Mouse (Mus musculus) liver, embryonic 12.5 days (tissue): ENCODE data around the gene 4930518I15Rik. TPM values are rescaled to one million over a fixed set of nuclear protein-coding genes. Genes with fewer than 3 reads are reported as not detected.

Experiments used
- ATAC-seq: fragments of 200-750 bp; cut with Nextera tagmentation; 2 replicates; pipeline ENCODE4 v1.8.0; 2017; ENCODE audit warnings: moderate number of reproducible peaks, mild to moderate bottlenecking, moderate library complexity
- H3K27ac ChIP-seq: fragments of 300-500 bp; sonication (generic); 2 replicates; pipeline ENCODE4 v1.5.1; 2016; ENCODE audit warnings: mild to moderate bottlenecking
- H3K27me3 ChIP-seq: fragments of 300-500 bp; sonication (generic); replicated peaks from 2 replicates; pipeline ENCODE4 v1.6.1; 2016; ENCODE audit warnings: mild to moderate bottlenecking, moderate library complexity
- H3K36me3 ChIP-seq: fragments of 300-500 bp; sonication (generic); 2 replicates; pipeline ENCODE4 v1.6.1; 2016; ENCODE audit warnings: mild to moderate bottlenecking, moderate library complexity
- H3K4me1 ChIP-seq: fragments of 300-500 bp; sonication (generic); 2 replicates; pipeline ENCODE4 v1.6.1; 2016
- H3K4me2 ChIP-seq: fragments of 300-500 bp; sonication (generic); 2 replicates; pipeline ENCODE4 v1.6.1; 2016; ENCODE audit warnings: mild to moderate bottlenecking, moderate library complexity
- H3K4me3 ChIP-seq: fragments of 300-500 bp; sonication (generic); 2 replicates; pipeline ENCODE4 v1.5.1; 2016; ENCODE audit warnings: mild to moderate bottlenecking, moderate library complexity
- H3K9ac ChIP-seq: fragments of 300-500 bp; sonication (generic); 2 replicates; pipeline ENCODE4 v1.6.1; 2016; ENCODE audit warnings: mild to moderate bottlenecking, moderate library complexity
- H3K9me3 ChIP-seq: fragments of 300-500 bp; sonication (generic); replicated peaks from 2 replicates; pipeline ENCODE4 v1.6.1; 2016; ENCODE audit warnings: mild to moderate bottlenecking, moderate library complexity
- WGBS: fragments of 180-500 bp; shearing (Covaris S2); methylation state at CpG from one replicate; pipeline ENCODE4 v1.1.7; 2016; ENCODE audit not compliant: insufficient replicate concordance; 5-methylcytosine and 5-hydroxymethylcytosine counted together
- polyA plus RNA-seq: library from polyadenylated mRNA; unstranded; fragments of >200 nt; fragmentation: Nextera tagmentation; extraction: Ambion mirVana; gene quantifications from 2 replicates; pipeline ENCODE4 v1.2.1, GENCODE M21; 2016

Gene 4930518I15Rik
- polyA plus RNA-seq, 1 experiment from 2014 or later: 2.7 TPM

DNA sequence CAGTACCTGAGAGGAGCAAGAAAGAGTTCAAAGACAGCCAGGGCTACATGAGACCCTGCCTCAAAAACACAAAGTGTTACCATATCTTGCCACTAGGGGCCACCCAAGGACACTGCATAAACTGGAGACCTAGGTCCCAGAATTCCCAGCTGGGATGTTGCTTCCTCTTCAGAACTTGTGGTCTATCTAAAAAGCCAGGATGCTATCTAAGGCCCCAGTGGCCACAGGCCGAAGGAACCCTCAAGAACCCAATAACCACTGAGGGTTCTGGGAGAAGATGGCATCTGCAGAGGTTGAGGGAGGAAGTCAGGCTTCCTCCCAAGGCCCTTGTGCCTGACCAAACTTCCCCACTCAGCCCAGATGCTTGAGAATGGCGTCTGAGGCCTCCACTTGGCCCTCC lies 48.2 kb downstream of the 4930518I15Rik start:
- 0 out of 2 replicates have a peak, but pooled peaks cover under 1% of the 10 kb centered on the region for H3K27me3 ChIP-seq
- 13% methylated on average over 2 of the region's 2 CpGs for WGBS
- ATAC-seq: no peak
- no peak overlapping the region for H3K4me3 ChIP-seq
- no peaks in the 10 kb centered on the region for H3K9me3 ChIP-seq
- no peaks in the 10 kb centered on the region for H3K36me3 ChIP-seq
- H3K4me2 ChIP-seq: no peak overlapping the region
- no peak overlapping the region for H3K27ac ChIP-seq
- no peak overlapping the region for H3K9ac ChIP-seq
- no peaks in the 10 kb centered on the region for H3K4me1 ChIP-seq

- 50% methylated on average over 6 of the region's 6 CpGs for WGBS
- H3K9me3 ChIP-seq: no peaks in the 10 kb centered on the region
- H3K27me3 ChIP-seq: no peaks in the 10 kb centered on the region
- no peak overlapping the region for H3K4me2 ChIP-seq
- H3K4me1 ChIP-seq: peaks cover 25% of the 10 kb centered on the region
- no peak overlapping the region for H3K27ac ChIP-seq
- no peaks in the 10 kb centered on the region for H3K36me3 ChIP-seq
- no peak for ATAC-seq
- H3K4me3 ChIP-seq: no peak overlapping the region
- no peak overlapping the region for H3K9ac ChIP-seq
Observed at GRCm38 (mm10) chr2:156806886-156807285, 50.9 kb downstream of the 4930518I15Rik start.

Other genes starting within 250 kb of the 4930518I15Rik start
- 24.5 and 28.7 TPM in 2 replicates for gene Dlgap4, start 244.2 kb downstream of the 4930518I15Rik start, polyA plus RNA-seq
- 70.5 and 76.1 TPM in 2 replicates for gene Myl9, start 82.5 kb downstream of the 4930518I15Rik start, polyA plus RNA-seq
- 15.4 and 16.2 TPM in 2 replicates for gene Tgif2, start 17.9 kb downstream of the 4930518I15Rik start, polyA plus RNA-seq
- 250 and 266 TPM in 2 replicates for gene Rab5if, start 5.2 kb upstream of the 4930518I15Rik start, polyA plus RNA-seq
- gene Sla2, start 29.2 kb upstream of the 4930518I15Rik start, polyA plus RNA-seq: 6.2 and 7.1 TPM in 2 replicates
- 55.4 and 56.4 TPM in 2 replicates for gene Ndrg3, start 134.1 kb upstream of the 4930518I15Rik start, polyA plus RNA-seq
- 38.7 TPM in 2 replicates for gene Dsn1, start 149.2 kb upstream of the 4930518I15Rik start, polyA plus RNA-seq
- 3.4 TPM in 2 replicates for gene Soga1, start 221.3 kb upstream of the 4930518I15Rik start, polyA plus RNA-seq
- 0.29 TPM in 1 of 2 replicates, not detected in the other for gene Tldc2, start 229.1 kb upstream of the 4930518I15Rik start, polyA plus RNA-seq